Mouse (Mus musculus): Measurements from ENCODE around the gene Chrna9. TPM values are rescaled to one million over a fixed set of nuclear protein-coding genes. Genes with fewer than 3 reads are reported as not detected.

The Chrna9 gene
- 1 to 10 TPM; 2.0 to 2.1 TPM for polyA plus RNA-seq (2017; shearing (Covaris generic))

- ATAC-seq = no peak
These were observed at the start of gene Chrna9 for GRCm38 (mm10) chr5:65934783-65935182. Gene Chrna9 (plus strand): TSS chr5:65934921.

- ATAC-seq = no peak
These were observed 48.9 kb upstream of the Chrna9 start for GRCm38 (mm10) chr5:65885699-65886443.

DNA sequence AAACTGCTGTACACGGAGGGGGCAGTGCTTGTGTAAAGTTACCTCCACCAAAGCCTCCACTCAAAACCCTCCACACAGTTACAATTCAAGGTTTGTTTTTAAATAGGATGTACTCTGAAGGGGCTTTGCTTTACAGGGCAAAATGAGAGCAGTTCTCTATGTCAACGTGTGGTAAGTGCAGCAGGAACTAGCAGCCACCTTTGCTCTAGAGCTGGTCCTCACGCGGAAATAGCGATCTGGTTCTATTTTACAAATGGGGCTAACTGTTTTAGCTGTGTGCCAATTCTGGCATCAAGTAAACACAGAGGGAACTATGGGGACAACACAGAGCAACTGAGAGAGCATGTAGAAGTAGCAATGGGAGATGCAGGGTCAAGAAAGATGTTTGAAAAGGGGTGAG lies 46.6 kb upstream of the Chrna9 start:
- ATAC-seq = peak; percentile 9

DNA sequence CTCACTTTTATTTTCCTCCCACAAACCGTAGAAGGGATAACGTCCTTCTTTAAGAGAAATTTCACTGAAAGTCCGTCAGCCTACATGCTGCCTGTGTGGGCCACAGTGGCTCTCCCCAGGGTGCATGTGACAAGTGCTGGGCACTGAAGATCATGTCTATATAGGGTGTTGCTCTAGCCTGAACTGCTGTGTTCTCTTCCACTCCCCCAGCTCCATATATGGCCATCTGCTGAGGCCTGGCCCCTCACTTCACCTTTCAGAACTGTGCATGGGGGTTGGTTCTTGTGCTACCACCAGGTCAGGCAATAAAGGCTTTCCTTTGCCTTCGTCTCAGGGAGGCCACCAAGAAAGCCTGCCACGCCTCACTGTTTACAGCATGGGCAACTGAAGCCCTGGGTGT lies 45.7 kb upstream of the Chrna9 start:
- ATAC-seq = peak; percentile 54

GRCm38 (mm10) chr5:65891251-65891826 lies 43.4 kb upstream of the Chrna9 start:
- ATAC-seq = no peak

- ATAC-seq = no peak
These were observed 39.5 kb upstream of the Chrna9 start for GRCm38 (mm10) chr5:65895121-65895692.

DNA sequence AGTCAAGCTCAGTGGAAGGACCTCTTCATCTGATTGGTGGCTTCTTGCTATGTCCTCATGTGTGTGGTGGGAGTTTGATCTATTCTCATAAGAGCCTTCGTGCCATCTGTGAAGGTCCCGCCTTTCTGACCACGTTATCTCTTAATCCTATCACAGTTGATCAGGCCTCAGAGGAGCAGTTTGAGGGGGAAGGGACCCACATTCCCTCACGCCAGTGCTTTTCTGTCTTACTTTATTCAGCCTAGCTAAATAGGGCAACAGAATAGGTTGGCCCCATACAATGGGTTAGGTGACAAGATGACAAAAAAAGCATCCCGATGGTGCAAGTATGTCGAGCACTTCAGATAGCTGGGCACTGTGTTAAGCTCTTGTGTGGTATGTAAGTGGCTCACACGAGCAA lies 39.0 kb upstream of the Chrna9 start:
- ATAC-seq = no peak

DNA sequence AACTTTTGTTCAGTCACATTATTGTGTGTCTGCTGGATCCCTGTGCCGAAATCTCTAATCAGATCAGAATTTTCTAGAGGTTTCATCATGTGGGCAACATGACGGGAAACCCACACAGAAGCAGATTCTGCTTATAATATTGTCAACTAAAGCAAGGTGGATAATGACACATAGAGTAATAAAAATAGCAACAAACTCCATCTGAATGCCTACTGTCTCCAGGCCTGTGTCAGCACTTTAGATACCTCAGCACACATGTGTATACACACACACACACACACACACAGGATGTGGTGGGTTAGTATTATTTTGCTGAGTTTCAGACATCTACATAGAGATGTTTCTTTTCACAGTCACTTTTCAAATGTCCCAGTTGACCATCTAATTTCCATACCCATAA lies 37.0 kb upstream of the Chrna9 start:
- peak; percentile 64 for ATAC-seq

DNA sequence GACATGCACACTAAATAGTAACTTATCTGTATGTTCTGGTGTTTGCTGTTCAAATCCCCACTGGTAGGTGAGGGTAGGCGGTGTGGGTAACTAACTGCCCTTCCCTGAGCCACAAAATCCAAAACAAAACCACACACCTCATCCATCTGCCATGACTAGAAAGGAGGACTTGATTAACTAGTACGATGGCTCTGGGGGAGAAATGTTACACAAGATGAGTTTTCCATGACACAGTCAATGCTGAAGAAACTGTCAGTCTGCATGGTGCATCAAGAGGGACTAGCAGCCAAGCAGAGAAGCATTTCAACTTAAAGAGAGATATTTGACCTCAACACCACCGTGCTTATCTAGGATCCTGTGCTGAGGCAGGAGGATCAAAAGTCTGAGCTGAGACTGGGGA lies 36.0 kb upstream of the Chrna9 start:
- ATAC-seq = no peak

DNA sequence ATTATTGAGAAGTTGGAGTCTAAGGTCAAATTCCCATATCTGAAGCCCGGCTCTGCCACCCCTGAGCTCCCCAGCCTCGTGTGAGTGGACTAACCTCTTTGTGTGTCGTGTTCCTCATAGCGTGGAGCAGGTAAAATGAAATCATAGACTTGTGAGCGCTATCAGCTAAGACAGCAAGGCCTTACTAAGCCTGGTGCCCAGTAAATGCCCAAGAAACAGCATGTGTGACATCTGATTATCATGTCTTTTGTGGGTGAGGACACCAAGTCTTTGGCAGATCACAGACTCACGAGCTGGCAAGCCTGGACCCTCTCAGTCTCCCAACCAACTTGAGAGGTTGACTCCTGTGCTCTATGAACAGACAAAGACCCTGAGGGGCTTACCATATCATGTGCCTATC lies 34.6 kb upstream of the Chrna9 start:
- ATAC-seq = no peak

DNA sequence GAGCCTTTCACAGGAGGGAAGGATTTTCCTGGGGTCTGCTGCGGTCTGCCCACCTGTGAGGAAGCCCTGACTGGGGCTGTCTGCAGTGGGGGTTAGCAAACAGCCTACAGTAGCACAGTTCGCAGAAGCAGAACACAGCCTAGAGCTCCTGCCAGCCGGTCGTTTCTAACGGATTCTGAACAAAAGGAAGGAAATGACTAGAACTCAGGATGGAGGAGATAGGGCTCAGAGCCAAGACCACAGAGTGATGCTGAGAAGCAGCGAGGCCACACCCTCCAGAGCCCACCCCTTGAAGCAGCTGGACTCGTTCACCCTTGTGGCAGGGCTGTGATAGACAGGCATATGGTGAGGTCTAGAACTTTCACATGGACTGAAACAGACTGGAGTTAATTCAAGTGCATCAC lies 33.9 kb upstream of the Chrna9 start:
- ATAC-seq = peak; percentile 67

DNA sequence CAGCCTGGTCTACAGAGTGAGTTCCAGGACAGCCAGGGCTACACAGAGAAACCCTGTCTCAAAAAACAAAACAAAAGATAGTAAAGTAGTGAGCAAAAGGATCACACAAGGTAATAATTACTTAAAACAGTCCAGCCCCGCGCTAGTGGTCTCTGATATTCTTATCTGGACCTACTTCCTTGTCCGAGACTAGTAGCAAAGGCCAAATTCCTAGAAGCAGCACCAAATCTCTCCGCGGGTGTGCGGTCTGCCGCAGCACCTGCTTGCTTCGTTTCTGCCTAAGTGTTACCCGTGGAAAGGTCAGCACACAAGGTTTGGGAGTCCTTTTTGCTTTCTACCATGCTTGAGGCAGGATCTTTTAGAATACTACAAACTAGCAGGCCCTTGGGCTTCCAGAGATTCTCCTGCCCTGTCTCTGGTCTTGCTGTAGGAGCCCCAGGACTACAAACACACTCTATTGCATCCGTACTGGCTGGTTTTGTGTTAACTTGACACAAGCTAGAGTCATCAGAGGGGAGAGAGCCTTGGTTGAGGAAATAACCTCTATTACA lies 32.8 kb upstream of the Chrna9 start:
- no peak for ATAC-seq

DNA sequence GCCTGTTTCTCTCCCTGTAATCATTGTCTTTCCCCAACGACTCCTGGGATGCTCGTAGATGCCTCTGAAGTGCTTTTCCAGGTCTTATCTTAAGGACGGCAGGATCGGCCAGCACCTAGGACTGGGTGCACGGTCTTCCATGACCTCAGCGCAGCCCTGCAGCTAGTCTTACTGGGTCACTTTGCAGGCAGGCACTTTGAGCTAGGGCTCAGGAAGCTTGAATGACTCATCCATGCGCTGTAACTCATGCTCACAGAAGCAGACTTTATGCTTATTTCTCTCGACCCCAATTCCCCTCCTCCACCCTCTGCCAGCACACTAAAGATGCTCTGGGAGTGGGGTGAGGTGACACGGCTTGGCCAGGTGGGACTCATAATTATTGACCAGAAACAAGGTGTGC lies 31.9 kb upstream of the Chrna9 start:
- ATAC-seq = peak; percentile 7

DNA sequence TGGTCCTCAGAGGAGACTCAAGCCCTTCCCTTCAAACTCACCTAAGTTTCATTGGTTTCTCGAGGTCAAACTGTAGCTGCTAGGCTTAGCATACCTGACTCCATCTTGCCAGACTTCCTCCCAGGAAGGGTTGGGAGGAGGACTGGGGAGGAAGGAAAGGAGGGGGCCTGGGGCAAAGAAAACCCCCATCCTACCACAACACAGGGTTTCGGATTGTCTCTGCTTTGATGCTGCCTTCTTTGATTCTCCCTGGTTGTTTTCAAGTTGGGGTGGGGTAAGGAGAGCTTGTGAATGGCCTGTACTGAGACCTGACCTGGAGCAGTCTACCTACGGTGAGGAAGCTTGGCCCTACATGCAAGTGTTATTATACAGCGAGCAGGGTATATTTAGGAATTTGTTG lies 30.2 kb upstream of the Chrna9 start:
- ATAC-seq = no peak

GRCm38 (mm10) chr5:65908751-65909150 lies 26.0 kb upstream of the Chrna9 start:
- no peak for ATAC-seq

GRCm38 (mm10) chr5:65909321-65909720 lies 25.4 kb upstream of the Chrna9 start:
- ATAC-seq = no peak

DNA sequence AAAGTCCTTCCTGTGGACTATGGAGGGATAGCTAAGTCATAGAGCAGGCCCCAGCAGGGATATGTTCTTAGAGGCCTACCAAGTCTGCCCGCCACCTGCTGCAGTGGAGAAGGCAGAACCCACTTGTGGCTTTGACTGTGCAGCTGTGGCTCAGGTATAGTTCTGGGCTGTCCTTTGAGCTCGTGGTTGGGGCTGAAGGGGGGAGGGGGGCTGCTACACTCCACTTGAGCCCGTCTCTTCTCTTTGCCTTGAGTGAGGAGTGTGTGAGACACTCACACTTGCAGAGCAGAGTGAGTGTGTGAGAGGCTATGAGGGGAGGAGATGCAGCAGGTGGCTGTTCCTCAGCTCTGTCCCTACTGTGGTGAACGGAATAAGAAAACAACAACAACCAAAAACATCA lies 24.3 kb upstream of the Chrna9 start:
- peak; percentile 63 for ATAC-seq

DNA sequence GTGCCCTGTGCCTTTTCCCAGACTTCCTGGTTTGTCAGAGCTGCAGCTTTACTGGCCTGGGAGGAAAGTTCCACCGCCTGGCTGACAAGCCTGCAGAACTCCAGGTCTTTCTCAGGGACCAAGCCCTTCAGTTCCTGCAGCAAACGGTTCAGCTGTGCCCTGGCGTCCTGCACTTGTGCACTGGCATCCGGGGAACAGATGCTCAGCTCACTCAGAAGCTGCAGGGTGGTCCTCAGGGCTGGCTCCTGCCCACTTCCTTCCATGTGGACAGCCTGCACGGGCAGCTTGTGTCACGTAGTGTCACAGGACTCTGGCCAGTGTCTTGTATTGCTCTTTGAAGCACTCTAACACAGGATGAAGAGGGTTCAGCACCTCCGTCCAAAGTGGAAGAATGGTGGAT lies 23.0 kb upstream of the Chrna9 start:
- ATAC-seq = peak; percentile 12

DNA sequence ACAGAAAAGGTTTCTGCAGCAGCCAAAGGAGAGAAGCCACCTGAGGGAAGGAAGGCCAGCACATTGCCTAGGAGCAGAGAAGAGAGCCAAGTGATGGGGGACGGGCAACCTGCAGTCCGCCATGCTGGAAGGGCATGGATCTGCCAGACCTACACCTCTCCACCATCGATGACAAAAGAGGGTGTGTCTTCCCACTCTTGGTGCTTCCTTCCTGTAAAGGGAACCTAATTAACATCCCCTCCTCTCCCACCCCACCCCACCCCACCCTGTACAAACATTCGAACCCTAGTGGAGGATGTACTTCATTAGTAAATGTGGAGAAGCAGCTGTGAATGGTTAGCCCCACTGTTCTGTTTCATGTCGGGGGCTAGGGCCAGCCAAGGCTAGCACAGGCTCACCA lies 22.5 kb upstream of the Chrna9 start:
- ATAC-seq = no peak

DNA sequence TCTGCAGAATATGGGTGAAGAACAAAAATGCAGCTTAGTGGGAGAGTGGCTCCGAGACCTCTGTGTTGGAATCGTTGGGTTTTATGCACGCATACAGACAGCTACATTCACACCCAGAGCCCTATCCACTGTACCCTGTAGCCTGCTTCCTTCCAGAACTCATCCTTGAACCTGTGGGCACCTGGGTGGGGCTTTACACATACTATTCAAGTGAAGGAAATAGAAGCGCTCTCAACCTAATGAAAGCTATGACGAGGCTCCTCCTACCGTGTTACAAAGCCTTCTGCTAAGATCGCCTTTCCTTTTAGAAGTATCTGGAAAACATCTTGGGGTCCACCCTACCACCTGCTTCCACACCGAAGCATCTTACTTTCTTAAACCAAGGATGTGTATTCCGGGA lies 21.6 kb upstream of the Chrna9 start:
- no peak for ATAC-seq

GRCm38 (mm10) chr5:65914342-65914741 lies 20.4 kb upstream of the Chrna9 start:
- ATAC-seq = peak; percentile 23

- ATAC-seq = no peak
These were observed 17.8 kb upstream of the Chrna9 start for GRCm38 (mm10) chr5:65916930-65917329.

GRCm38 (mm10) chr5:65918601-65919000 lies 16.1 kb upstream of the Chrna9 start:
- ATAC-seq = peak; percentile 13

GRCm38 (mm10) chr5:65919326-65919725 lies 15.4 kb upstream of the Chrna9 start:
- ATAC-seq = peak; percentile 61
